Comparison of ENCODE assay signal across 24 mouse cellular contexts in genomic region chr9:70598271-70598670, GRCm38 (mm10). TPM values are rescaled to one million over a fixed set of nuclear protein-coding genes. Genes with fewer than 3 reads are reported as not detected.
"Had no signal": no experiment of that assay in that cellular context is flagged by ENCODE, and none has a peak within 500 bp of the region (broad histone marks: within the 10 kb centered on the region; RNA-seq: fewer than 3 reads in every experiment).

No protein-coding gene starts in this region.

- H3K4me2 ChIP-seq: heart, embryonic 11.5 days; heart, embryonic 13.5 days; heart, embryonic 15.5 days; hindbrain, embryonic 13.5 days; hindbrain, embryonic 15.5 days; limb, embryonic 12.5 days; liver, embryonic 11.5 days; liver, embryonic 13.5 days; liver, embryonic 15.5 days had no signal

- H3K27me3 ChIP-seq: heart, embryonic 13.5 days; heart, embryonic 15.5 days; hindbrain, embryonic 13.5 days; hindbrain, embryonic 15.5 days; limb, embryonic 12.5 days; liver, embryonic 13.5 days; liver, embryonic 15.5 days had no signal

- H3K9ac ChIP-seq: forebrain, postnatal 0 days; heart, embryonic 13.5 days; heart, embryonic 15.5 days; hindbrain, embryonic 13.5 days; hindbrain, embryonic 15.5 days; limb, embryonic 12.5 days; liver, embryonic 13.5 days; liver, embryonic 15.5 days; liver, postnatal 0 days had no signal

- H3K9me3 ChIP-seq: heart, embryonic 13.5 days; heart, embryonic 15.5 days; hindbrain, embryonic 13.5 days; hindbrain, embryonic 15.5 days; limb, embryonic 10.5 days; limb, embryonic 12.5 days; liver, embryonic 13.5 days; liver, embryonic 15.5 days had no signal

- DNase-seq: forebrain, postnatal 0 days; gastrocnemius, postnatal 14 days; gastrocnemius, postnatal 36 days; heart, adult 2 months; heart, postnatal 14 days; heart, postnatal 36 days; kidney, postnatal 25 days; layer of hippocampus, adult 9-11 months; layer of hippocampus, postnatal 36 days; liver; liver, embryonic 13.5 days; liver, postnatal 0 days had no signal

- H3K4me3 ChIP-seq: heart, adult 2 months; heart, embryonic 13.5 days; heart, embryonic 15.5 days; hindbrain, embryonic 13.5 days; hindbrain, embryonic 15.5 days; left cerebral cortex, adult 2 months; limb, embryonic 10.5 days; limb, embryonic 12.5 days; liver, embryonic 13.5 days; liver, embryonic 15.5 days had no signal

- H3K4me1 ChIP-seq: heart, embryonic 15.5 days; hindbrain, embryonic 13.5 days; hindbrain, embryonic 15.5 days; limb, embryonic 10.5 days; limb, embryonic 12.5 days; liver, embryonic 13.5 days; liver, embryonic 15.5 days had no signal

- ATAC-seq: forebrain, postnatal 0 days; hindbrain, postnatal 0 days; intestine, embryonic 16.5 days; liver, postnatal 0 days had no signal

- H3K27ac ChIP-seq: heart, adult 2 months; heart, embryonic 13.5 days; heart, embryonic 15.5 days; hindbrain, embryonic 13.5 days; hindbrain, embryonic 15.5 days; hindbrain, postnatal 0 days; left cerebral cortex, adult 2 months; limb, embryonic 10.5 days; limb, embryonic 12.5 days; liver, embryonic 13.5 days; liver, embryonic 15.5 days had no signal

RNA-seq across cellular contexts. Expression of gene Gm10642, which starts 57.8 kb away (rescaled TPM):
- polyA plus RNA-seq: heart, embryonic 11.5 days had no signal
